ENCODE assay signal across 26 mouse cellular contexts in the genomic region with DNA sequence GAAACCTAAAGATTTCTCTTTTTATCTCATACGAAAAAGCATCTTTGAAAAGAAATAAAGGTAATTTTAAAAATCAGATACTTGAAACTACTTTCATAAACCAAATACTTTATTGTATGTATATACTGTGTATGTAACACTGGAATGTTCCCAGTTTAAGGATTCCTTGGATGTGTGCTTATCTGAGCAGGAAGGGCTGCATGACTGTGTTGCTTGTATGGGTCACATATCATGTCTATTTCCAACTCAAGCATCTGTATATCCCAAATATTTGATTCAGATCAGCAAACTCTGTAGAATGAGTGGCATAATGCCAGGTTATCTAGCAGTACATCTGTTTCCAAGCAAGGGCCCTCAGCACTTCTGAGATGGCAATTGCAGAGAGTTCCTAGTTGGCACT.
"Had no signal": no experiment of that assay in that cellular context is flagged by ENCODE, and none has a peak within 500 bp of the region (broad histone marks: within the 10 kb centered on the region; RNA-seq: fewer than 3 reads in every experiment).

No protein-coding gene starts in this region.

- H3K36me3 ChIP-seq: heart, embryonic 10.5 days; heart, embryonic 12.5 days; hindbrain, embryonic 10.5 days; hindbrain, embryonic 12.5 days; intestine, embryonic 15.5 days; limb, embryonic 10.5 days; limb, embryonic 12.5 days had no signal

- H3K4me1 ChIP-seq: hindbrain, embryonic 10.5 days; hindbrain, embryonic 12.5 days; intestine, embryonic 15.5 days; limb, embryonic 10.5 days; limb, embryonic 12.5 days had no signal

- ATAC-seq: hindbrain, embryonic 16.5 days; inflammation-experienced regulatory T-cells, adult 6 months; intestine, embryonic 15.5 days; intestine, postnatal 0 days had no signal

- H3K4me2 ChIP-seq: heart, embryonic 12.5 days; hindbrain, embryonic 12.5 days; hindbrain, embryonic 14.5 days; intestine, embryonic 15.5 days; limb, embryonic 12.5 days; liver, embryonic 11.5 days had no signal

- H3K9me3 ChIP-seq: heart, embryonic 10.5 days; heart, embryonic 12.5 days; hindbrain, embryonic 10.5 days; hindbrain, embryonic 12.5 days; intestine, embryonic 15.5 days; limb, embryonic 10.5 days; limb, embryonic 12.5 days had no signal

- DNase-seq: gastrocnemius, postnatal 14 days; gastrocnemius, postnatal 36 days; heart, adult 11 months; heart, adult 2 months; heart, postnatal 10 days; heart, postnatal 4 days; kidney, adult 18-20 months; kidney, adult 8-10 months; kidney, postnatal 10 days; kidney, postnatal 25 days; kidney, postnatal 4 days; liver had no signal

- H3K9ac ChIP-seq: heart, embryonic 12.5 days; hindbrain, embryonic 12.5 days; hindbrain, embryonic 14.5 days; intestine, embryonic 15.5 days; limb, embryonic 12.5 days had no signal

- H3K27ac ChIP-seq: heart, adult 2 months; heart, embryonic 10.5 days; hindbrain, embryonic 10.5 days; hindbrain, embryonic 12.5 days; hindbrain, embryonic 14.5 days; intestine, embryonic 15.5 days; layer of hippocampus, adult 2 months; left cerebral cortex, adult 2 months; limb, embryonic 10.5 days; limb, embryonic 12.5 days had no signal

- H3K4me3 ChIP-seq: heart, adult 2 months; heart, embryonic 10.5 days; heart, embryonic 12.5 days; hindbrain, embryonic 10.5 days; hindbrain, embryonic 12.5 days; intestine, embryonic 15.5 days; layer of hippocampus, adult 2 months; left cerebral cortex, adult 2 months; limb, embryonic 10.5 days; limb, embryonic 12.5 days had no signal

- H3K27me3 ChIP-seq: heart, embryonic 12.5 days; hindbrain, embryonic 12.5 days; intestine, embryonic 15.5 days; limb, embryonic 12.5 days had no signal
